Mouse (Mus musculus) left cerebral cortex, adult 8-10 months (tissue): ENCODE data around the gene Eri3. TPM values are rescaled to one million over a fixed set of nuclear protein-coding genes. Genes with fewer than 3 reads are reported as not detected.

Experiments
- DNase-seq, 2 experiments: peaks; one replicate each; pipeline ENCODE4 v3.0.0; 2022; ENCODE audit warnings: low spot score in 2 of 2
- total RNA-seq, 4 experiments: library from RNA; stranded (reverse); gene quantifications; 2 replicates each; pipeline ENCODE4 v1.2.4; 2022

Eri3 gene
- 100 to 1,000 TPM; 212 to 232 (median 224) TPM for total RNA-seq

GRCm38 (mm10) chr4:117550140-117550851 is at the start of gene Eri3:
TSS of gene Eri3 (plus strand) at chr4:117550365.
- DNase-seq, result peak; percentile 95 to 98

GRCm38 (mm10) chr4:117518246-117518645 is 31.9 kb upstream of the Eri3 start:
- DNase-seq, result no peak

- DNase-seq, result no peak
Measured at GRCm38 (mm10) chr4:117521350-117521749, 28.8 kb upstream of the Eri3 start.

GRCm38 (mm10) chr4:117525990-117526389 is 24.2 kb upstream of the Eri3 start:
- DNase-seq, result no peak

- DNase-seq, result no peak
Measured at GRCm38 (mm10) chr4:117527116-117527899, 22.9 kb upstream of the Eri3 start.

GRCm38 (mm10) chr4:117527952-117528351 is 22.2 kb upstream of the Eri3 start:
- peak in 1 of 2 experiments; percentile 9 for DNase-seq

GRCm38 (mm10) chr4:117529843-117530242 is 20.3 kb upstream of the Eri3 start:
- no peak for DNase-seq

GRCm38 (mm10) chr4:117535496-117536200 is 14.5 kb upstream of the Eri3 start:
- no peak for DNase-seq

GRCm38 (mm10) chr4:117537002-117537401 is 13.2 kb upstream of the Eri3 start:
- no peak for DNase-seq

GRCm38 (mm10) chr4:117539329-117539980 is 10.7 kb upstream of the Eri3 start:
- DNase-seq, result no peak

GRCm38 (mm10) chr4:117540571-117540970 is 9.6 kb upstream of the Eri3 start:
- DNase-seq, result no peak

GRCm38 (mm10) chr4:117545448-117545847 is 4.7 kb upstream of the Eri3 start:
- no peak for DNase-seq

- DNase-seq, result no peak
Measured at GRCm38 (mm10) chr4:117546616-117547015, 3.5 kb upstream of the Eri3 start.

- DNase-seq, result peak in 1 of 2 experiments; percentile 9
Measured at GRCm38 (mm10) chr4:117549576-117549975, 589 bp upstream of the Eri3 start.

- no peak for DNase-seq
Measured at GRCm38 (mm10) chr4:117551144-117552000, 1.2 kb downstream of the Eri3 start.

- no peak for DNase-seq
Measured at GRCm38 (mm10) chr4:117555495-117555894, 5.3 kb downstream of the Eri3 start.

- no peak for DNase-seq
Measured at GRCm38 (mm10) chr4:117556372-117556771, 6.2 kb downstream of the Eri3 start.

GRCm38 (mm10) chr4:117557068-117557645 is 7.0 kb downstream of the Eri3 start:
- DNase-seq, result no peak

- no peak for DNase-seq
Measured at GRCm38 (mm10) chr4:117563967-117564366, 13.8 kb downstream of the Eri3 start.

- no peak for DNase-seq
Measured at GRCm38 (mm10) chr4:117568846-117569245, 18.7 kb downstream of the Eri3 start.
